Mouse (Mus musculus): ENCODE data around the gene Mthfd1.

- TF ChIP-seq CTCF (IDR thresholded peaks at IDR 0.05; ENCODE audit: low read depth, low read length) (no peak), EP300 (IDR thresholded peaks at IDR 0.05; ENCODE audit: insufficient read depth, low read depth, low read length) (no peak)
These were observed 19.8 kb upstream of the Mthfd1 start for GRCm38 (mm10) chr12:76235253-76235652.

Data from ES-Bruce4 (cell line).